1 mouse cellular context compared by ENCODE assay signal in the genomic region with DNA sequence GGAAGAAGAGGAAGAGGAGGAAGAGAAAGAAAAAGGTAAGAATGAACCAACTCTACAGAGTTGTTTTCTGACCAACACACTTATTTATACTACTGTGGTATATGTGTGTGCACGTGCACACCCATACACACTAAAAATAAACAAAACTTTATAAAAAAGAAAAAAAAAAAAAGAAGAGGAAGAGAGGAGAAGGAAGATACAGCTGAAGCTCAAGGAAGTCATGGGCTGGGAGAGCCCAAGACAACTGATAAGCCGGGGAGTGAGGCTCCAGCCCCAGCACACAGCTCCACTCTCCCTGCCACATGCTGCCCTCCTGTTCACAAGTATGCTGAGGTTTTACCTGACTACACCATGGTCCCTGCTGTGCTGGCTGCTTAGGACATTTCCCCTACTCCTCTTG.
TF ChIP-seq lines count a peak whose summit lies in the region.

No protein-coding gene starts in this region.

TF ChIP-seq in MEL, 35 proteins besides CTCF, POLR2A, EP300 and RAD21 (continued from another document):
- TF ChIP-seq TCF12 (IDR thresholded peaks at IDR 0.05; ENCODE audit: low read depth, low read length) (peak; percentile 66), HCFC1 (IDR thresholded peaks at IDR 0.05; ENCODE audit: low read depth, low read length) (peak; percentile 48; the same call in 1 of the 2 replicates), GABPA (IDR thresholded peaks at IDR 0.05; ENCODE audit: low read depth, low read length) (no peak), BHLHE40 (IDR thresholded peaks at IDR 0.05; ENCODE audit: borderline replicate concordance, low read depth, low read length) (peak; percentile 91), SIN3A (IDR thresholded peaks at IDR 0.05; ENCODE audit: low read length) (peak; percentile 83), TBP (IDR thresholded peaks at IDR 0.05; ENCODE audit: low read depth, low read length) (peak; percentile 59; the same call in 1 of the 2 replicates), CHD2 (IDR thresholded peaks at IDR 0.05; ENCODE audit: low read length) (0 out of 2 replicates have a peak, but pooled peaks have one; percentile 7), ETS1 (IDR thresholded peaks at IDR 0.05; ENCODE audit: low read depth, low read length) (peak; percentile 73), MAX (IDR thresholded peaks at IDR 0.05; ENCODE audit: low read length) (peak; percentile 74), CHD1 (IDR thresholded peaks at IDR 0.05; ENCODE audit: low read depth, low read length) (peak; percentile 92; the same call in 1 of the 2 replicates), TAL1 (IDR thresholded peaks at IDR 0.05; ENCODE audit: low read length) (peak; percentile 41), ZKSCAN1 (IDR thresholded peaks at IDR 0.05; ENCODE audit: low read depth, low read length) (no peak), NELFE (IDR thresholded peaks at IDR 0.05; ENCODE audit: low read depth, low read length) (peak; percentile 38; the same call in 1 of the 2 replicates), MAZ (IDR thresholded peaks at IDR 0.05; ENCODE audit: low read depth, low read length) (0 out of 2 replicates have a peak, but pooled peaks have one; percentile 42), POLR2AphosphoS2 (IDR thresholded peaks at IDR 0.05; ENCODE audit: low read length) (no peak), ELF1 (IDR thresholded peaks at IDR 0.05; ENCODE audit: low read depth, low read length) (peak; percentile 57), MYB (IDR thresholded peaks at IDR 0.05; ENCODE audit: low read depth, low read length) (no peak), MYC (IDR thresholded peaks at IDR 0.05; ENCODE audit: low read depth, low read length) (peak; percentile 95), ZNF384 (IDR thresholded peaks at IDR 0.05; ENCODE audit: low read depth, low read length) (peak; percentile 94), KAT2A (conservative IDR thresholded peaks at IDR 0.05; ENCODE audit: low read depth, low read length) (no peak)
